Mouse (Mus musculus): ENCODE results near the gene Mapk1ip1l.

DNA sequence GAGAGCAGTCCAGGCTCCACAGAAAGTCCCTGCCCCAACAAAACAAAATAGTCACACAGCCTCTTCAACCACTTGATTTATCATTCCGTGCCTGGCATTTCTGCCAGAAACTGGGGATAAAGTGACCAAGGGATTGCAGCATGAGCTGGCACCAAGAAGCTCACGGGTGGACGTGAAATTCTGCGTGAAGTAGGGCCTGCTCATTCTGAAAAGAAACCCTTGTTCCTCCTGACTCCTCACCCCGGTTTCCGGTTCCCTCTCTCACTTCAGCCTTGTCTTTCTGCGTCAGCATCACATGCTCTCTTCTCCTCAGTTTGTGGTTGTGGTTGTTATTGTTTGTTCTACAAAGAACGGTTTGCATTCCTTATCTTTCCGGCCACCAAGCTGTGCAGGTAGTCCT, 63.8 kb downstream of the Mapk1ip1l start:
- TF ChIP-seq CTCF (IDR thresholded peaks at IDR 0.05; ENCODE audit: insufficient read depth, low read length), result no peak
- no peak for TF ChIP-seq POLR2A (IDR thresholded peaks at IDR 0.05; ENCODE audit: borderline replicate concordance, extremely low read depth, low read depth, low read length)

All from lung, adult 2 months (tissue).